Mouse (Mus musculus) urinary bladder, postnatal 25 days (tissue): Measurements from ENCODE around the gene Sdr42e1.

Experiments
- DNase-seq: peaks from one replicate; pipeline ENCODE4 v3.0.0; 2022; ENCODE audit warnings: low spot score

The Sdr42e1 gene

GRCm38 (mm10) chr8:117660358-117661031 is 13.0 kb downstream of the Sdr42e1 start:
- DNase-seq, result no peak

GRCm38 (mm10) chr8:117658990-117659389 is 14.5 kb downstream of the Sdr42e1 start:
- no peak for DNase-seq

- DNase-seq, result no peak
Observed at GRCm38 (mm10) chr8:117652318-117652717, 21.2 kb downstream of the Sdr42e1 start.

GRCm38 (mm10) chr8:117646440-117646839 is 27.0 kb downstream of the Sdr42e1 start:
- DNase-seq, result peak; percentile 28

GRCm38 (mm10) chr8:117646020-117646419 is 27.5 kb downstream of the Sdr42e1 start:
- DNase-seq, result peak; percentile 53

- DNase-seq, result no peak
Observed at GRCm38 (mm10) chr8:117645486-117645885, 28.0 kb downstream of the Sdr42e1 start.

- no peak for DNase-seq
Observed at GRCm38 (mm10) chr8:117639631-117640030, 33.9 kb downstream of the Sdr42e1 start.

- DNase-seq, result no peak
Observed at GRCm38 (mm10) chr8:117637462-117637861, 36.0 kb downstream of the Sdr42e1 start.

- DNase-seq, result no peak
Observed at GRCm38 (mm10) chr8:117634406-117634805, 39.1 kb downstream of the Sdr42e1 start.

GRCm38 (mm10) chr8:117632532-117632931 is 41.0 kb downstream of the Sdr42e1 start:
- no peak for DNase-seq

GRCm38 (mm10) chr8:117627096-117627495 is 46.4 kb downstream of the Sdr42e1 start:
- DNase-seq, result no peak

- peak; percentile 30 for DNase-seq
Observed at GRCm38 (mm10) chr8:117626040-117626838, 47.2 kb downstream of the Sdr42e1 start.

GRCm38 (mm10) chr8:117612861-117613260 is 60.6 kb downstream of the Sdr42e1 start:
- no peak for DNase-seq
